Mouse (Mus musculus) gastrocnemius, adult 2 months (tissue): ENCODE data around the gene Slc27a4. TPM values are rescaled to one million over a fixed set of nuclear protein-coding genes. Genes with fewer than 3 reads are reported as not detected.
A peak's percentile ranks its signal among the peaks of the same experiment; 100 is the strongest.

Source experiments
- DNase-seq: peaks from one replicate; pipeline ENCODE4 v3.0.0; 2022
- H3K27ac ChIP-seq: fragments of 200-600 bp; 2 replicates; pipeline ENCODE4 v1.8.1; 2022; ENCODE audit warnings: mild to moderate bottlenecking
- H3K4me3 ChIP-seq: fragments of 200-600 bp; 2 replicates; pipeline ENCODE4 v1.8.1; 2022; ENCODE audit warnings: mild to moderate bottlenecking, moderate library complexity
- CTCF ChIP-seq: fragments of 200-600 bp; IDR thresholded peaks from 2 replicates; pipeline ENCODE4 v1.8.1; 2022; ENCODE audit warnings: antibody characterized with exemption, mild to moderate bottlenecking, moderate library complexity
- intact Hi-C: fragments of 180-260 bp; cut with DNase I; formaldehyde crosslinking; loops from one replicate; pipeline ENCODE4 v1.15.1; 2025
- total RNA-seq, 2 experiments: library from RNA; stranded (reverse); gene quantifications; 2 replicates each; pipeline ENCODE4 v1.2.3; 2021

Slc27a4 gene
- total RNA-seq, 2 experiments from 2014 or later: 6.5 to 9.4 TPM

GRCm38 (mm10) chr2:29827709-29828024 is 25.2 kb downstream of the Slc27a4 start:
- intact Hi-C loops: no loop called here
- peak overlapping the region; percentile 93 for H3K27ac ChIP-seq

DNA sequence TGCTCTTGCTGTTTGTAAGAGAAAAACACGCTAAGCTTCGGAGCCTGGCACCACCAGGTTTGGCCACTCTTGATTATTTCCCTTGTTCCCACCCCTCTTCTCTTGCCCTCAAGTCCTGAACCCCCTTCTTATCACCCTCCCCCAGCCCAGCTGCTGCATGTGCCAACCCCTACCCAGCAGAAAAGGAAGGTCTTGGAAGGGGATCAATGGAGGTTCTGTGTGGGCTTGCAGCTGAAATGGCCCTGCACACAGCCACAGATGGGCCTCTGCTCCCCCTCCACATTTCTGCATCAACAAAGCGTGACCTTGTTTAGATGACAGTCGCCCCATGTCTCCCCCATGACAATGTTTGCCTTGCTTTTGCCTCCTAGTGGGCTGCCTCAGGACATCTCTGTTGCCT is 28.7 kb downstream of the Slc27a4 start:
- no peak for TF ChIP-seq CTCF
- intact Hi-C loops: no loop called here
- Histone ChIP-seq H3K27ac (no peak overlapping the region), H3K4me3 (no peak overlapping the region)
- no peak for DNase-seq

More at GRCm38 (mm10) chr2:29827709-29828024, 25.2 kb downstream of the Slc27a4 start:
- no peak for DNase-seq
- H3K4me3 ChIP-seq: peak overlapping the region; percentile 85
- no peak for TF ChIP-seq CTCF

- DNase-seq: no peak
- no peak for TF ChIP-seq CTCF
- intact Hi-C loops: no loop called here
- Histone ChIP-seq H3K27ac (no peak overlapping the region), H3K4me3 (no peak overlapping the region)
Observed at GRCm38 (mm10) chr2:29833796-29834195, 31.4 kb downstream of the Slc27a4 start.

DNA sequence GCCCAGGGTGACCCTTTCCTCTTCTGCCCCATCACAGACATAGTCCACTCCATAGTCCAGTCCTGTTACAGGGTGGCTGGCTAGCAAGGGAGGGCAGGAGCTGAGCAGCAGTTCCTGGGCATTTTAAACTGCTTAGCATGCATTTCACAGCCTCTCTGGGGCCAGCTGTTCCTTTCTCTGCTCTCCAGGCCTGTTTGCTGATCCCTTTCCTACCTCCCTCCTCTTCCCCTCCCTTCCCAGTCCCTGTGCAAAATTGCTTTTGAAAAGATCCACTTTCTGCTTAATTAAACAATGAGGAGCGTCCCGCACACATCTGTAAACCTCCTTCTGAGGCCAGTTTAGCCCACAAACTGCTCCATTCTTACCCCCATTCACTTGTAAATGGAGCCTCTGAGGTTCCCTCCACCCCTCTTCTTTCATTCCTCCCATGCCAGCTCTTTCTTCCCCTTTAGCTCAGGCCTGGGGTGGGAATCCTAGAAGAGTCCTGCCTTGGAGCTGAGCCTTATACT is 33.0 kb downstream of the Slc27a4 start:
- intact Hi-C loops: no loop called here
- Histone ChIP-seq H3K27ac (no peak overlapping the region), H3K4me3 (no peak overlapping the region)
- no peak for TF ChIP-seq CTCF
- DNase-seq: no peak

DNA sequence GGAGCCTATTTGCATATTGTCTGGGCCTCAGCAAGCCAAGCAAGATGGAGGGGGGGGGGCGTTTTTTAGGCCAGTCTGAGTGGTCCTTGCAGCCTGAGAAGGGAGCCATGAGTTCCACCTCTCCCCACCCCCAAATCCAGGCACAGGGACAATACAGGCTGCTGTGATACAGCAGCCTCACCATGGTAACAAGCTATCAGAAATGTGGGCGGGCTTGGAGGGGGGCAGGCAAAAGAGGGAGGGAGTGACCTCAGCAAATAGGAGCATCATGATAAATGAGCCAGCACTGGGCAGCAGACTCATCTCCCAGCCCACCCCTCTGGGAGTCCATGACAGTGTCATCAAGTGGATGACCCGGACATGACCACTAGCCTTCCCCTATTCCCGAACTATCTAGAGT is 37.0 kb downstream of the Slc27a4 start:
- no peak for DNase-seq
- Histone ChIP-seq H3K27ac (no peak overlapping the region), H3K4me3 (no peak overlapping the region)
- intact Hi-C loops: no loop called here
- TF ChIP-seq CTCF: no peak

DNA sequence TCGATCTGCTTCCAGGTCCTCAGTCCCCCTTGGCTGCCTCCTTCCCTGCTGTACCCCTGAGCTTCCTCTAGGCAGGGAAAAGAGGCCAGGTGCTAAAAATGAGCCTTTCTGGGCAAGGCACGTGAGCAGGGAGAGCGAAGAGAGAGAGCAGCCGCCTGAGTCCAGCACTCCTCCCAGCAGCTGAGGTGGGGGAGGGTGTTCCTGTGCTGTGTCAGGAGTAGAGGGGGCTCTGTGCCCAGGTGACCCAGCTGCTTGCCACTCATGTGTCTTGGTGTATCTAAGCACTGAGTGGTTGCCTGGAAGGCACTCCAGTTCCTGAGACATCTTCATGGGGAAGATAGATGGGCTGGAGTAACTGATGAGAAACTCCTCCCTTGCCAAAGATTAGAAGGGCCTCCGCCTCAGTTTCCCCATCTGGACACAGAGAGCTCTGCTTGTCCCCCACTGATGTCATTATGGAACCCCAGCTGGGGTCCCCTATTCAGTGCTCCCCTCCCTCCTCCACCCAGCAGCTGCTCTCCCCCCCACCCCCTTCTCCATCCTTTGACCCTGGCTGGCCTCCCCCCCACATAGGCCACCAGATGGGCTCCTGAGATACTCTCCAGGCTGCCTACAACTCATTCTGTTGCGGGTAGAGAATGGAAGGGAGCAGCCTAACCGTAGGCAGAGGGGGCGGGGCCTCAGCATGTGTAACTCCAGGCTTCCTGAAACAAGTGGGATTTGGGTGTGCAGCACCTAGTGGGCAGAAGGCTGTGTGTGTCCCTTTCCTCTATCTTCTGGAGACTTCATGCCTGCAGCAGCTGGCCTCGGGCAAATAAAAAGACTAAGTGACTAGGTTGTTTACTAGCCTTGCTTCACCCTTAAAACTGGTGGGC is 41.0 kb downstream of the Slc27a4 start:
- DNase-seq: no peak
- Histone ChIP-seq H3K4me3 (no peak overlapping the region), H3K27ac (no peak overlapping the region)
- TF ChIP-seq CTCF: no peak
- intact Hi-C loops: no loop called here

DNA sequence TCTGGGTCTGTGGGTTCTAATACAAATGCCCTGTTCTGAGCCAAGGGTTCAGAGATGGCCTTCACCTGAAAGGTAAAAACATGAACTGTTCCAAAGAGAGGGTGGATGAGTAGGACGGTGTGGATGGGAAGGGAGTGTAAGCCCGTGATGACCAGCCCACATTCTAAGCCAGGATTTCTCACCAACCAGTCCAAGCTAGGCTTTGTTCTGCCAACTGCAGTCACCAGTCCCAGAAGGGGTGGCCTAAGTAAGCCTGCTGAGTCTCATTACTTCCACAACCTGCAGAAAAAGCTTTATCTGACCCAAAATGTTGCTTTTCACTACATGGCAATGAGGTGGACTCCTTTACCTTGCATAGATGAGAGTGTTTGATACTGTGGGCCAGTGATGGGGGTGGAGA is 41.7 kb downstream of the Slc27a4 start:
- H3K4me3 ChIP-seq: no peak overlapping the region
- intact Hi-C loops: no loop called here
- DNase-seq: no peak
- no peak overlapping the region for H3K27ac ChIP-seq
- no peak for TF ChIP-seq CTCF

DNA sequence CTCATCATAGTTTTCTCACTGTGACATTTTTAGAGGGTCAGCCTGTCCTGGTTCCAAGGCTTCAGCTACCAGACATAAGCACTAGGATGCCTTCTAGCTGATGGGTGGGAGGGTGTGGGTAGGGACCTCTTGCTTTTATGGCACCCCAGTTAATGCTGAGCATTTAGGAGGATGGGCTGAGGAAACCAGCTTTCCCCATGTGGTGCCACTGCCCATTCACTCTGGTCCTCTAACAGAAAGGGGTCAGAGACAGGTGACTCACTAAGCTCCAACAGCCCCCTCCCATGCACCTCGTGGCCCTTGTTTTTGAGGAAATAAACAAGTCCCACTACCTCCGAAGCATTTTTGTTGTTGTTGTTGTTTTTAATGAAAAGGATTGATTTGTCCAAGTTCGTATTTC is 42.2 kb downstream of the Slc27a4 start:
- Histone ChIP-seq H3K4me3 (no peak overlapping the region), H3K27ac (no peak overlapping the region)
- intact Hi-C loops: no loop called here
- no peak for TF ChIP-seq CTCF
- no peak for DNase-seq

- DNase-seq: no peak
- H3K4me3 ChIP-seq: no peak overlapping the region
- intact Hi-C loops: no loop called here
- H3K27ac ChIP-seq: no peak overlapping the region
- TF ChIP-seq CTCF: no peak
Observed at GRCm38 (mm10) chr2:29845636-29846035, 43.2 kb downstream of the Slc27a4 start.

DNA sequence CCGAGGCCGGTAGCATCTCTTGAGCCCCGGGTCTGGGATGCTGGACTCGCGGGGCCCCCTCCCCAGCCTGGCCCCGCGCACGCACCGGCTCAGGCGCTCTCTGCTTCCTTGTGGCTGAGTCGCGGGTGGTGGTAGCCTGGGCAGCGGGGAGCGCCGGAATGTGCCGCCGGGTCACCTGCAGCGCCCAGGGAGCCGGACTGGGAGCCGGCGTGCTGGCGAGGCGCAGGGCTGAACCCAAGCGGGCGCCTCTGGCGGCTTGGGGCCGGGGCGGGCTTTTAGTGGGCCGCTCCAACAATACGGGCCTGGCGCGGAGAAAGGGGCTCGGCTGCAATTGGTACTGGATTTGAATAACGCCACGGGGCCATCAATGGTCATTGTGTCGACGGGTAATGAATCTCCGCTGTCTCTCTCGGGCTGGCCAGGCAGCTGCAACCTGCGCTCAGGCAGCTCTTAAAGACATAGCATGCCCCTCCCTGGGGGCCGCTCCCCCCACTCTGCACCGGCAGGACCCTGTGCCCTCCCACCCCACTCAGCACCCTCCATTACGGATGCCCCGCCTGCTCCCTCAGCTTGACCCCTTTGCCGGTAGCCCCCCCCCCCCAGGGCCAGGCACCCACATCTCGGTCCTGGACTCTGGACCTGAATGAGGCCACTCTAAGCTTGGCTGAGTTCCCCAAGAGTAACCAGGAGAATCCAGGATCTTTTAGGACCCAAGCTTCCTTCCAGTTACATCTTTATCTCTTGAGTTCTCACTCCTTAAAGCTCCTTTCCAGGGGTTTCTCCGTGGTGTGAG is 43.8 kb downstream of the Slc27a4 start:
- H3K4me3 ChIP-seq: no peak overlapping the region
- no peak for TF ChIP-seq CTCF
- H3K27ac ChIP-seq: no peak overlapping the region
- no peak for DNase-seq
- intact Hi-C loops: no loop called here

DNA sequence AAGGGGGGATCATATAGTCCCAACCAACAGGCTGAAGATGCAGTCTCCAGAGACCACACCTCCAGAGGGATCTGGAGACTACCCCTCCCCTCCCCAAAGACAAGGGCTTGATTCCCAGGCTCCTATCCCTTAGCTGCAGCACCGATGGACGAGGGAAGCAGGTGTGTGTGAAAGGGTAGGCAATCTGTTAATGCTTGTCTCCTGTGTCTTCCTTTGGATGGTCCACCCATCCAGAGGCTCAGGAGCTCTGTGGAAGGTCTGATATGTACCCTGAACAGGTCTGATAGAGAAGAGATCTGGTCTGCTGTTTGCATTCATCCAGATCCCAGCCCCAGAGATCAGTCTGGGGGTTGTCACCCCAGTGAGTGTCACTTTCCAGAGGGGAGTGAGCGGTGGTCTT is 44.5 kb downstream of the Slc27a4 start:
- H3K4me3 ChIP-seq: no peak overlapping the region
- H3K27ac ChIP-seq: no peak overlapping the region
- no peak for TF ChIP-seq CTCF
- intact Hi-C loops: no loop called here
- DNase-seq: no peak

- intact Hi-C loops: no loop called here
- DNase-seq: no peak
- H3K4me3 ChIP-seq: no peak overlapping the region
- TF ChIP-seq CTCF: no peak
- H3K27ac ChIP-seq: no peak overlapping the region
Observed at GRCm38 (mm10) chr2:29849041-29849440, 46.6 kb downstream of the Slc27a4 start.

DNA sequence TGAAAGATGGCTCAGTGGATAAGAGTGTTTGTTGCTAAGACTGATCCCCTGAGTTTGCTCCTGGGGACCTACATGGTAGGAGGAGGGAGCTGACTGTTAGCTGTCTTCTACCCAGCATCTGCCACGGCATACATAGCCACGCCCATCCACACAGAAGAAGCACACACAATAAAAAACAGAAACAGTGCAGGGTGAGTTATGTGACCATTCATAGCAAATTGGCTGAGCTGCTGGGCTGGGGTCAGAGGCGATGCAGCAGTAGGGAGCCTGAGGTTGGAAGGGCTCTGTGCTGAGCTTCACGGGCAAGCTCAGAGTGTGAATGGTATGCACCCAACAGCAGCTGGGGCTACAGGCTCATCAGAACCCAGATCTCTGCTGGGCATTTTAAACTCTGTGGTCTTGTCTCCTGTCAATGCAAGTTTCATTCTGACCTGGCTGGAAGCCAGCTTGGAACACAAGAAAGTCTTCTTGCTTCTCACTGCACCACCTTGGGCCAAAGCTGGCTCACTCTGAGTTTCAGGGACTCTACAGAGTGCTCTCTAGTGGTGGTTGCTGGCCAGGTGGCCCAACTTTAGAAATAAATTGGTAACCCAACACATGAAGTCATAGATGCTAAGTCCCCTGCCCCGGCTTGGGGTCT is 47.5 kb downstream of the Slc27a4 start:
- no peak for TF ChIP-seq CTCF
- DNase-seq: no peak
- intact Hi-C loops: loop anchor here (10.0 kb wide), 1 partner anchor 85 kb away; no protein-coding TSS in a partner anchor
- no peak overlapping the region for H3K4me3 ChIP-seq
- no peak overlapping the region for H3K27ac ChIP-seq
